Mouse (Mus musculus): ENCODE results near the gene Galnt2. TPM values are rescaled to one million over a fixed set of nuclear protein-coding genes. Genes with fewer than 3 reads are reported as not detected.

Gene Galnt2
- polyA plus RNA-seq, 1 experiment: 11.5 TPM

DNA sequence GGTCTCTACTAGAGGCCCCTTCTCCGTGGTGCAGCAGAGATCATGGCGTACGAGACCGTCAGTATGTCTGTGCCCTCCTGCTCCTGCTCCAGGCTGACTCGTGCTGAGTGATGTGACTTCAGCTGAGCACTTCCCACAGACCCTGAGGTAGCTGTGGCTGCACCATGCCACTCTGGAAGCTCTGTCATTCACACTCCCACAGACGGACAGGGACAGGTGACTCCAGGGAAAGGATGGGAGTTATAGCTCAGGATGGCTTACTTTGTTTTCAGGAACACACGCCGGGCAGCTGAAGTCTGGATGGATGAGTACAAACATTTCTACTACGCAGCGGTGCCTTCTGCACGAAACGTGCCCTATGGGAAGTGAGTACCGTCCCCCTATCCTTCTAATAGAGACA lies 105.1 kb downstream of the Galnt2 start:
- no peaks in the 10 kb centered on the region for H3K4me1 ChIP-seq (ENCODE audit: control insufficient read depth, insufficient read depth, low read length)
- no peak overlapping the region for H3K27ac ChIP-seq (ENCODE audit: insufficient read depth, low read length)
- TF ChIP-seq POLR2A (IDR thresholded peaks at IDR 0.05; ENCODE audit: insufficient read depth, low read length) (no peak), CTCF (IDR thresholded peaks at IDR 0.05; ENCODE audit: low read depth, low read length) (no peak), EP300 (IDR thresholded peaks at IDR 0.05; ENCODE audit: insufficient read depth, low read depth, low read length) (no peak)
- H3K36me3 ChIP-seq (ENCODE audit: control insufficient read depth, insufficient read depth, low read length, poor library complexity, severe bottlenecking): 0 out of 2 replicates have a peak, but pooled peaks cover 3% of the 10 kb centered on the region
- H3K27me3 ChIP-seq (ENCODE audit: control insufficient read depth, insufficient read depth, low read length, poor library complexity, severe bottlenecking): no peaks in the 10 kb centered on the region
- no peaks in the 10 kb centered on the region for H3K9me3 ChIP-seq (replicated peaks; ENCODE audit: control insufficient read depth, insufficient read depth, low read length, poor library complexity, severe bottlenecking)
- no peak overlapping the region for H3K9ac ChIP-seq (ENCODE audit: low read depth, poor library complexity, severe bottlenecking)
- no peak overlapping the region for H3K4me3 ChIP-seq (ENCODE audit: low read depth, low read length)

DNA sequence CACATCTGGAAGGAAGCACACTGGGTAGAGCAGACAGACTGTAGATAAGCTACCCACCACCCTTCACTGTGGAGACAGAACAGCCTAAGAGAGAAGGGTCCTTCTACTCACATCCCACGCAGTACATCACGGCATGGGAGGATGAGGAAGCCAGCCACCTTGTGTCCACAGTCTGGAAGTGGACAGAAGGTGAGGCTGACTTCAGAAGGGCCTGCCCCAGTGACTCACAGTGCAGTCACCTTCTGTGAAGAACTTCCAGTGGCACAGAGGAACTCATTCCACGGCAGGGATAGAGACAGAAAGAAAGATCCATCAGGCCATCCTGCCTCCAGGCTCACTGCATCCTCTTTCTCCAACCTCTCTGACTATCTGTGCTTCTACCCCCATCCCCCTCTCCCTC lies 108.6 kb downstream of the Galnt2 start:
- H3K4me1 ChIP-seq (ENCODE audit: control insufficient read depth, insufficient read depth, low read length): no peaks in the 10 kb centered on the region
- H3K27ac ChIP-seq (ENCODE audit: insufficient read depth, low read length): no peak overlapping the region
- TF ChIP-seq POLR2A (IDR thresholded peaks at IDR 0.05; ENCODE audit: insufficient read depth, low read length) (no peak), CTCF (IDR thresholded peaks at IDR 0.05; ENCODE audit: low read depth, low read length) (no peak), EP300 (IDR thresholded peaks at IDR 0.05; ENCODE audit: insufficient read depth, low read depth, low read length) (no peak)
- no peaks in the 10 kb centered on the region for H3K9me3 ChIP-seq (replicated peaks; ENCODE audit: control insufficient read depth, insufficient read depth, low read length, poor library complexity, severe bottlenecking)
- H3K27me3 ChIP-seq (ENCODE audit: control insufficient read depth, insufficient read depth, low read length, poor library complexity, severe bottlenecking): no peaks in the 10 kb centered on the region
- H3K36me3 ChIP-seq (ENCODE audit: control insufficient read depth, insufficient read depth, low read length, poor library complexity, severe bottlenecking): 0 out of 2 replicates have a peak, but pooled peaks cover 6% of the 10 kb centered on the region
- H3K4me3 ChIP-seq (ENCODE audit: low read depth, low read length): no peak overlapping the region
- no peak overlapping the region for H3K9ac ChIP-seq (ENCODE audit: low read depth, poor library complexity, severe bottlenecking)

DNA sequence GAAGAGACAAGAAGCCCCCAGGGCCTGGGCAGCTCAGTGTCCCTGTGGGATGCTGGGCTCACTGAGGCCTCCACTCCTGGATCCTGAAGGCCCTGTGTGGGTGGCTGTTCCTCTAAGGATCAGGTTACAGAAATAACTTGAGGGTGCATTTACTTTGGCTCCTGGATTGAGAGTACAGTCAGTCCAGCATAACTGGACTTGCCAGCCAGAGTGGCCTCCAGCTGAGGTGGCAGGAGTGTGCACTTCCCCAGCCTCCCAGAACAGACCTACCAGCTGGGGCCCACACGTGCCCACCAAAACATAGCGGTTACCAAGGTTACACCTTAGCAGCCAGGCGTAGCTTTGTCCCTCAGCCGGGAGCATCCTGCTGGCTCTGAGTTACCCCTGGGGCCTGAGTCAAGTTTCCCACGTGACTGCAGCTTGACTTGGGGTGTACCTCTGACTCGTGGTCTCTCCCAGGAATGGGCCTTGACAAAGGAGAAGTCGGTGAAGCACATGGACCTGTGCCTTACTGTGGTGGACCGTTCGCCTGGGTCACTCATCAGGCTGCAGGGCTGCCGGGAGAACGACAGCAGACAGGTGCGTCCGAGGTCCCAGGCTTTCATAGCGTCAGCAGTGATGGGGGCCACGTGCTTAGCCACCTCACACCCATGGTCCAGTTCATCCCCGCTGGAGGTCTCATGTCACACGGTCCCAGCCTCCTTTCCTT lies 109.3 kb downstream of the Galnt2 start:
- Histone ChIP-seq H3K4me3 (ENCODE audit: low read depth, low read length) (no peak overlapping the region), H3K9me3 (replicated peaks; ENCODE audit: control insufficient read depth, insufficient read depth, low read length, poor library complexity, severe bottlenecking) (no peaks in the 10 kb centered on the region), H3K9ac (ENCODE audit: low read depth, poor library complexity, severe bottlenecking) (no peak overlapping the region), H3K27ac (ENCODE audit: insufficient read depth, low read length) (no peak overlapping the region), H3K4me1 (ENCODE audit: control insufficient read depth, insufficient read depth, low read length) (no peaks in the 10 kb centered on the region), H3K36me3 (ENCODE audit: control insufficient read depth, insufficient read depth, low read length, poor library complexity, severe bottlenecking) (0 out of 2 replicates have a peak, but pooled peaks cover 6% of the 10 kb centered on the region), H3K27me3 (ENCODE audit: control insufficient read depth, insufficient read depth, low read length, poor library complexity, severe bottlenecking) (no peaks in the 10 kb centered on the region)
- TF ChIP-seq CTCF (IDR thresholded peaks at IDR 0.05; ENCODE audit: low read depth, low read length) (no peak), EP300 (IDR thresholded peaks at IDR 0.05; ENCODE audit: insufficient read depth, low read depth, low read length) (no peak), POLR2A (IDR thresholded peaks at IDR 0.05; ENCODE audit: insufficient read depth, low read length) (no peak)

DNA sequence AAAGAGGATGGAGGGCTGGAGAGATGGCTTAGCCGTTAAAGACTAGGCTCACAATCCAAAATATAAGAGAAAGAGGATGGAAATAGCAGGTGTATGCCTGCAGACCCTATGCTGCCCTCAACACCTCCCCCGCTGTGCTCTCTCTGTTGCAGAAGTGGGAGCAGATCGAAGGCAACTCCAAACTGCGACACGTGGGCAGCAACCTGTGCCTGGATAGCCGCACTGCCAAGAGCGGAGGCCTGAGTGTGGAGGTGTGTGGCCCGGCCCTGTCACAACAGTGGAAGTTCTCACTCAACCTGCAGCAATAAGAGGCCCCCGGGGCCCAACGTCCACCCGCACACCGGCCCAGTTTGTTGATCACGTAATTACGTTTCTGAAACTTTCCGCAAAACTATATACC lies 112.0 kb downstream of the Galnt2 start:
- Histone ChIP-seq H3K36me3 (ENCODE audit: control insufficient read depth, insufficient read depth, low read length, poor library complexity, severe bottlenecking) (0 out of 2 replicates have a peak, but pooled peaks cover 6% of the 10 kb centered on the region), H3K9ac (ENCODE audit: low read depth, poor library complexity, severe bottlenecking) (no peak overlapping the region), H3K4me1 (ENCODE audit: control insufficient read depth, insufficient read depth, low read length) (no peaks in the 10 kb centered on the region), H3K27ac (ENCODE audit: insufficient read depth, low read length) (no peak overlapping the region), H3K4me3 (ENCODE audit: low read depth, low read length) (no peak overlapping the region), H3K27me3 (ENCODE audit: control insufficient read depth, insufficient read depth, low read length, poor library complexity, severe bottlenecking) (no peaks in the 10 kb centered on the region), H3K9me3 (replicated peaks; ENCODE audit: control insufficient read depth, insufficient read depth, low read length, poor library complexity, severe bottlenecking) (no peaks in the 10 kb centered on the region)
- TF ChIP-seq EP300 (IDR thresholded peaks at IDR 0.05; ENCODE audit: insufficient read depth, low read depth, low read length) (no peak), POLR2A (IDR thresholded peaks at IDR 0.05; ENCODE audit: insufficient read depth, low read length) (no peak), CTCF (IDR thresholded peaks at IDR 0.05; ENCODE audit: low read depth, low read length) (no peak)

DNA sequence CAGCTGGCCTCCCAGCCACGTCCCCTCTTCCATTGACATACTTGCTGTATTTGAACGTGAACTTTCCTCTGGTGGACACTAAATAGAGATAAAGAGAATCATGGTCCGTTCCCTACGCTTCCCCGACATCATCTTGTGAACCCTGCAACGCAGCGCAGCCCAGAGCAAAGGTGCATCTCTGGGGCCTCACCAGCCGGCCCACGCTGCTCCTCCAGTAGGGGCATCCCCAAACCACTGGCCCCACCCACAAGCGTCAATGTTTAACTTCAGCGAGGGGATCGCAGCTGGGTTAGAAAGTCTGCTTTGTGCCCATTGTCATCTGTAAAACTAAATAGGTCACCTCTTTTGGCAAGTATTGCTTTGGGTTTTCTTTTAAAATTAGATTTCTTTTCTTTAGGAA lies 112.8 kb downstream of the Galnt2 start:
- no peak for TF ChIP-seq POLR2A (IDR thresholded peaks at IDR 0.05; ENCODE audit: insufficient read depth, low read length)
- no peak for TF ChIP-seq CTCF (IDR thresholded peaks at IDR 0.05; ENCODE audit: low read depth, low read length)
- no peak for TF ChIP-seq EP300 (IDR thresholded peaks at IDR 0.05; ENCODE audit: insufficient read depth, low read depth, low read length)
- no peaks in the 10 kb centered on the region for H3K9me3 ChIP-seq (replicated peaks; ENCODE audit: control insufficient read depth, insufficient read depth, low read length, poor library complexity, severe bottlenecking)
- H3K4me3 ChIP-seq (ENCODE audit: low read depth, low read length): no peak overlapping the region
- H3K27ac ChIP-seq (ENCODE audit: insufficient read depth, low read length): no peak overlapping the region
- H3K4me1 ChIP-seq (ENCODE audit: control insufficient read depth, insufficient read depth, low read length): no peaks in the 10 kb centered on the region
- H3K36me3 ChIP-seq (ENCODE audit: control insufficient read depth, insufficient read depth, low read length, poor library complexity, severe bottlenecking): 0 out of 2 replicates have a peak, but pooled peaks cover 3% of the 10 kb centered on the region
- no peak overlapping the region for H3K9ac ChIP-seq (ENCODE audit: low read depth, poor library complexity, severe bottlenecking)
- H3K27me3 ChIP-seq (ENCODE audit: control insufficient read depth, insufficient read depth, low read length, poor library complexity, severe bottlenecking): no peaks in the 10 kb centered on the region

DNA sequence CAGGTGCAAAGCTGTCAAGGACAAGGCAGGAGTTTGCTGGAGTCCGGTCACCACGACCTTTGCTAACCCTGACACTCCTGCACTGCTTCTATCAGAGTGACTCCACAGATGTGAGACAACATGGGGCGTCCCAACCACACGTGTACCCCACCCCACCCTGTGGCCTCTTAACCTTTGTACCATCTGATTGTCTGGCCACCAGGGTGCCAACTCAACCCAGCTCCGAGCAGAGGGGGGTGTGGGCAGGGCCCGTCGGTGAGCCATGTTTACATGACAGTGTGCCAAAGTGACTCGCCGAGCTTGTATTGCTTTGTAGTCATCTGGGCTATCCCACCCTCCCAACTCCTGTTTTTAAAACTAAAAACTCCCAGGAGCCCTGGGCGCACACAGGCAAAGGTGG lies 113.9 kb downstream of the Galnt2 start:
- H3K9me3 ChIP-seq (replicated peaks; ENCODE audit: control insufficient read depth, insufficient read depth, low read length, poor library complexity, severe bottlenecking): no peaks in the 10 kb centered on the region
- TF ChIP-seq CTCF (IDR thresholded peaks at IDR 0.05; ENCODE audit: low read depth, low read length) (no peak), POLR2A (IDR thresholded peaks at IDR 0.05; ENCODE audit: insufficient read depth, low read length) (no peak), EP300 (IDR thresholded peaks at IDR 0.05; ENCODE audit: insufficient read depth, low read depth, low read length) (no peak)
- 0 out of 2 replicates have a peak, but pooled peaks cover 3% of the 10 kb centered on the region for H3K36me3 ChIP-seq (ENCODE audit: control insufficient read depth, insufficient read depth, low read length, poor library complexity, severe bottlenecking)
- no peak overlapping the region for H3K9ac ChIP-seq (ENCODE audit: low read depth, poor library complexity, severe bottlenecking)
- H3K4me1 ChIP-seq (ENCODE audit: control insufficient read depth, insufficient read depth, low read length): no peaks in the 10 kb centered on the region
- H3K27me3 ChIP-seq (ENCODE audit: control insufficient read depth, insufficient read depth, low read length, poor library complexity, severe bottlenecking): no peaks in the 10 kb centered on the region
- H3K27ac ChIP-seq (ENCODE audit: insufficient read depth, low read length): no peak overlapping the region
- H3K4me3 ChIP-seq (ENCODE audit: low read depth, low read length): no peak overlapping the region

All from ES-Bruce4 (cell line).